ENCODE assay signal across 19 mouse cellular contexts in the genomic region with DNA sequence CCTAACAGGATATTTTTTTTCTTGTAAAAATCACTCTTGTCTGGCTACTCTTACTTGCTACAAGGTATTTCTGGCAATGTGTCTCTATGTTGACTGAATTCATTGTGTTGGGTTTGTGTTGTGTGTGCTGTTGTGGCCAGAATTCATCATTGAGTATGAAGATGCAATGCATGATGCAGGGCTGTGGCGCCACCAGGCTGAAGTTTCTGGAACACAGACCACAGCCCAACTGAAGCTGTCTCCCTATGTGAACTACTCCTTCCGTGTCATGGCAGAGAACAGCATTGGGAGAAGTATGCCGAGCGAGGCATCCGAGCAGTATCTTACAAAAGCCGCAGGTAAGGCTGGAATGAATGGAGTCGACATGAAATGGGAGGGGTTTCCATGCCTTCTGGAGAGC.
DNase-seq lines count a peak whose midpoint lies in the region; ATAC-seq and TF ChIP-seq lines count a peak whose summit lies in the region.
"Had no signal": no experiment of that assay in that cellular context is flagged by ENCODE, and none has a peak within 500 bp of the region (broad histone marks: within the 10 kb centered on the region; RNA-seq: fewer than 3 reads in every experiment).

No protein-coding gene starts in this region.

- intact Hi-C loops in left cerebral cortex, adult 2 months (cut with DNase I) = no loop called here
- intact Hi-C loops in left cerebral cortex, postnatal 25 days (cut with DNase I) = loop anchor here (5.0 kb wide), 1 partner anchor 268 kb away; no protein-coding TSS in a partner anchor

- H3K9ac ChIP-seq in forebrain, embryonic 11.5 days (ENCODE audit: low read length) = no peak overlapping the region
- H3K9ac ChIP-seq in midbrain, embryonic 16.5 days (ENCODE audit: low read depth, low read length) = no peak overlapping the region
- H3K9ac ChIP-seq in midbrain, embryonic 11.5 days (ENCODE audit: low read length) = no peak overlapping the region
- no peak overlapping the region for H3K9ac ChIP-seq in midbrain, postnatal 0 days (replicated peaks; ENCODE audit: low read length, poor library complexity, severe bottlenecking)
- H3K9ac ChIP-seq in neural tube, embryonic 15.5 days (replicated peaks) = no peak overlapping the region
- H3K9ac ChIP-seq: heart, embryonic 15.5 days; liver, embryonic 15.5 days had no signal

- H3K4me1 ChIP-seq in forebrain, embryonic 11.5 days (replicated peaks; ENCODE audit: control insufficient read depth, insufficient read depth, low read length) = no peaks in the 10 kb centered on the region
- H3K4me1 ChIP-seq in forebrain, embryonic 10.5 days = no peaks in the 10 kb centered on the region
- H3K4me1 ChIP-seq in midbrain, embryonic 16.5 days (ENCODE audit: control insufficient read depth, insufficient read depth, low read length) = no peaks in the 10 kb centered on the region
- no peaks in the 10 kb centered on the region for H3K4me1 ChIP-seq in midbrain, embryonic 11.5 days (ENCODE audit: control insufficient read depth, insufficient read depth, low read length)
- H3K4me1 ChIP-seq in midbrain, postnatal 0 days (ENCODE audit: insufficient read depth, low read length) = no peaks in the 10 kb centered on the region
- no peaks in the 10 kb centered on the region for H3K4me1 ChIP-seq in neural tube, embryonic 15.5 days
- H3K4me1 ChIP-seq: heart, embryonic 15.5 days; liver, embryonic 15.5 days had no signal

- no peak for DNase-seq in forebrain, embryonic 11.5 days (ENCODE audit: low spot score)
- DNase-seq in forebrain, embryonic 10.5 days (ENCODE audit: extremely low spot score, low spot score) = no peak
- no peak for DNase-seq in left cerebral cortex, adult 2 months (ENCODE audit: extremely low spot score in 1 of 2, low spot score in 2 of 2)
- no peak for DNase-seq in left cerebral cortex, postnatal 25 days (ENCODE audit: low spot score in 2 of 2)
- no peak for DNase-seq in midbrain, embryonic 11.5 days (ENCODE audit: low spot score, missing footprints)
- DNase-seq in midbrain, postnatal 0 days (ENCODE audit: low spot score) = peak; percentile 45
- DNase-seq: cerebellum, adult 8-10 months; embryo, embryonic 11 days; gastrocnemius, postnatal 36 days; heart, postnatal 4 days; kidney, adult 8-10 months; kidney, postnatal 36 days; layer of hippocampus, adult 9-11 months; lung, postnatal 4 days; thymus, postnatal 36 days had no signal

- H3K36me3 ChIP-seq in forebrain, embryonic 11.5 days (ENCODE audit: control insufficient read depth, insufficient read depth, low read length) = no peaks in the 10 kb centered on the region
- H3K36me3 ChIP-seq in forebrain, embryonic 10.5 days (replicated peaks) = peaks cover 5% of the 10 kb centered on the region
- H3K36me3 ChIP-seq in midbrain, embryonic 16.5 days (ENCODE audit: control insufficient read depth, insufficient read depth, low read length) = peaks cover 28% of the 10 kb centered on the region
- no peaks in the 10 kb centered on the region for H3K36me3 ChIP-seq in midbrain, embryonic 11.5 days (ENCODE audit: control insufficient read depth, insufficient read depth, low read length)
- peaks cover 30% of the 10 kb centered on the region for H3K36me3 ChIP-seq in midbrain, postnatal 0 days (ENCODE audit: insufficient read depth, low read length)
- H3K36me3 ChIP-seq in neural tube, embryonic 15.5 days = peaks cover 35% of the 10 kb centered on the region
- H3K36me3 ChIP-seq: heart, embryonic 15.5 days; liver, embryonic 15.5 days had no signal

- H3K27me3 ChIP-seq in forebrain, embryonic 11.5 days (ENCODE audit: control insufficient read depth, insufficient read depth, low read length) = no peaks in the 10 kb centered on the region
- H3K27me3 ChIP-seq in forebrain, embryonic 10.5 days (ENCODE audit: poor library complexity, severe bottlenecking) = no peaks in the 10 kb centered on the region
- H3K27me3 ChIP-seq in midbrain, embryonic 16.5 days (ENCODE audit: control insufficient read depth, insufficient read depth, low read depth, low read length) = no peaks in the 10 kb centered on the region
- no peaks in the 10 kb centered on the region for H3K27me3 ChIP-seq in midbrain, embryonic 11.5 days (ENCODE audit: control insufficient read depth, insufficient read depth, low read length)
- no peaks in the 10 kb centered on the region for H3K27me3 ChIP-seq in midbrain, postnatal 0 days (ENCODE audit: insufficient read depth, low read length)
- no peaks in the 10 kb centered on the region for H3K27me3 ChIP-seq in neural tube, embryonic 15.5 days (replicated peaks)
- H3K27me3 ChIP-seq: heart, embryonic 15.5 days; liver, embryonic 15.5 days had no signal

- peak; percentile 9 for TF ChIP-seq CTCF in left cerebral cortex, adult 2 months (IDR thresholded peaks at IDR 0.05)
- peak; percentile 68 for TF ChIP-seq CTCF in midbrain, postnatal 0 days (IDR thresholded peaks at IDR 0.05)

- H3K4me2 ChIP-seq in forebrain, embryonic 11.5 days (ENCODE audit: low read depth, low read length, severe bottlenecking) = no peak overlapping the region
- H3K4me2 ChIP-seq in midbrain, embryonic 16.5 days (ENCODE audit: low read length) = no peak overlapping the region
- H3K4me2 ChIP-seq in midbrain, embryonic 11.5 days = no peak overlapping the region
- H3K4me2 ChIP-seq in midbrain, postnatal 0 days (ENCODE audit: low read depth, low read length, poor library complexity, severe bottlenecking) = no peak overlapping the region
- H3K4me2 ChIP-seq in neural tube, embryonic 15.5 days = no peak overlapping the region
- H3K4me2 ChIP-seq: heart, embryonic 15.5 days; liver, embryonic 15.5 days had no signal

- H3K4me3 ChIP-seq in forebrain, embryonic 11.5 days (ENCODE audit: low read depth, low read length) = no peak overlapping the region
- H3K4me3 ChIP-seq in forebrain, embryonic 10.5 days = no peak overlapping the region
- no peak overlapping the region for H3K4me3 ChIP-seq in left cerebral cortex, adult 2 months
- no peak overlapping the region for H3K4me3 ChIP-seq in midbrain, embryonic 16.5 days (ENCODE audit: low read depth, low read length)
- H3K4me3 ChIP-seq in midbrain, embryonic 11.5 days (ENCODE audit: low read depth, low read length) = no peak overlapping the region
- H3K4me3 ChIP-seq in midbrain, postnatal 0 days (ENCODE audit: low read depth, low read length) = no peak overlapping the region
- no peak overlapping the region for H3K4me3 ChIP-seq in neural tube, embryonic 15.5 days (replicated peaks)
- H3K4me3 ChIP-seq: heart, embryonic 15.5 days; liver, embryonic 15.5 days had no signal

- 0 out of 2 replicates have a peak, but pooled peaks have one; percentile 33 for ATAC-seq in forebrain, embryonic 11.5 days (replicated peaks; ENCODE audit: low FRiP score)
- ATAC-seq in midbrain, embryonic 16.5 days = 0 out of 2 replicates have a peak, but pooled peaks have one; percentile 28
- ATAC-seq in midbrain, embryonic 11.5 days (ENCODE audit: low FRiP score) = no peak
- ATAC-seq in midbrain, postnatal 0 days (ENCODE audit: low FRiP score) = peak; percentile 62; the same call in 1 of the 2 replicates
- ATAC-seq in neural tube, embryonic 15.5 days (ENCODE audit: low FRiP score) = no peak

- WGBS in forebrain, embryonic 11.5 days = 84% methylated on average over 7 of the region's 7 CpGs
- WGBS in forebrain, embryonic 10.5 days = 89% methylated on average over 7 of the region's 7 CpGs
- WGBS in midbrain, embryonic 16.5 days = 82% methylated on average over 7 of the region's 7 CpGs
- 84% methylated on average over 7 of the region's 7 CpGs for WGBS in midbrain, embryonic 11.5 days
- WGBS in midbrain, postnatal 0 days = 84% methylated on average over 7 of the region's 7 CpGs
- 87% methylated on average over 7 of the region's 7 CpGs for WGBS in neural tube, embryonic 15.5 days

- H3K9me3 ChIP-seq in forebrain, embryonic 11.5 days (ENCODE audit: control insufficient read depth, low read length) = no peaks in the 10 kb centered on the region
- H3K9me3 ChIP-seq in forebrain, embryonic 10.5 days = no peaks in the 10 kb centered on the region
- H3K9me3 ChIP-seq in midbrain, embryonic 16.5 days (replicated peaks; ENCODE audit: control insufficient read depth, low read length, poor library complexity, severe bottlenecking) = no peaks in the 10 kb centered on the region
- no peaks in the 10 kb centered on the region for H3K9me3 ChIP-seq in midbrain, embryonic 11.5 days (ENCODE audit: control insufficient read depth, low read length)
- H3K9me3 ChIP-seq in midbrain, postnatal 0 days (ENCODE audit: low read length) = no peaks in the 10 kb centered on the region
- H3K9me3 ChIP-seq in neural tube, embryonic 15.5 days (replicated peaks) = no peaks in the 10 kb centered on the region
- H3K9me3 ChIP-seq: heart, embryonic 15.5 days; liver, embryonic 15.5 days had no signal

- H3K27ac ChIP-seq in forebrain, embryonic 11.5 days (ENCODE audit: low read depth, low read length) = no peak overlapping the region
- no peak overlapping the region for H3K27ac ChIP-seq in forebrain, embryonic 10.5 days
- H3K27ac ChIP-seq in left cerebral cortex, adult 2 months = no peak overlapping the region
- H3K27ac ChIP-seq in midbrain, embryonic 16.5 days (ENCODE audit: low read length) = no peak overlapping the region
- H3K27ac ChIP-seq in midbrain, embryonic 11.5 days (ENCODE audit: low read depth, low read length) = no peak overlapping the region
- no peak overlapping the region for H3K27ac ChIP-seq in midbrain, postnatal 0 days (ENCODE audit: low read depth, low read length)
- H3K27ac ChIP-seq in neural tube, embryonic 15.5 days (replicated peaks) = no peak overlapping the region
- H3K27ac ChIP-seq: heart, embryonic 15.5 days; liver, embryonic 15.5 days had no signal

Comparison
In these comparisons a context has a peak if more than half of its experiments do, and no peak if none do; other contexts are left out.
1. ATAC-seq: peak in forebrain, embryonic 11.5 days (single experiment), midbrain, embryonic 16.5 days (single experiment) and midbrain, postnatal 0 days (single experiment); none in midbrain, embryonic 11.5 days (single experiment) and neural tube, embryonic 15.5 days (single experiment).